Mouse (Mus musculus) layer of hippocampus, adult 8-10 months (tissue): ENCODE results near the gene Ppp1r18. TPM values are rescaled to one million over a fixed set of nuclear protein-coding genes. Genes with fewer than 3 reads are reported as not detected.

ENCODE experiments used
- DNase-seq, 2 experiments: peaks; one replicate each; pipeline ENCODE4 v3.0.0; 2022; ENCODE audit warnings: low spot score in 2 of 2
- total RNA-seq, 4 experiments: library from RNA; stranded (reverse); gene quantifications; 2 replicates each; pipeline ENCODE4 v1.2.4; 2022

Ppp1r18 gene
- total RNA-seq, 4 experiments from 2014 or later = 6.5 to 19.5 (median 12.8) TPM

DNA sequence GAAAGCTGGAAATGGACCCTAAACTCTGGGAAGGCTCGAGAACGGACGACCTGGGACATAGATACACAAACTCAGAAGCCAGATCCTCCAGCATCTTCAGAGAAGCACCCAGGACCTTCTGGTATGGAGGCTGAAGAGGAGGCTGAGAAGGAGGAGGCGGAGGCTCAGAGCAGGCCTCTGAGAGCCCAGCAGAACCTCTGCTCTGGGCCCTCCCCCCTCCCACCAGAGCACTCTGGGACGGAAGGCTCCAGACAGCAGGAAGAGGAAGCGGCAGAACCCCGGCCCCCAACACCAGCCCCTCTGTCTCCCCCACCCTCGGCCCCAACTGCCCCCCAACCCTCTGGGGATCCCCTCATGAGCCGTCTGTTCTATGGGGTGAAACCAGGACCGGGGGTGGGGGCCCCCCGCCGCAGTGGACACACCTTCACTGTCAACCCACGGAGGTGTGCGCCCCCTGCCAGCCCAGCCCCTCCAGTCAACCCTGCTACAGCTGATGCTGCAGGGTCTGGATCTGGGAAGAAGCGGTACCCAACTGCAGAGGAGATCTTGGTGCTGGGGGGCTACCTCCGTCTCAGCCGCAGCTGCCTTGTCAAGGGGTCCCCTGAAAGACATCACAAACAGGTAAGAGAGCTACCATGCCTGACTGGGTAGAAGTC, 2.9 kb downstream of the Ppp1r18 start:
- DNase-seq = no peak

GRCm38 (mm10) chr17:35868961-35869345, 3.6 kb downstream of the Ppp1r18 start:
- DNase-seq = no peak

DNA sequence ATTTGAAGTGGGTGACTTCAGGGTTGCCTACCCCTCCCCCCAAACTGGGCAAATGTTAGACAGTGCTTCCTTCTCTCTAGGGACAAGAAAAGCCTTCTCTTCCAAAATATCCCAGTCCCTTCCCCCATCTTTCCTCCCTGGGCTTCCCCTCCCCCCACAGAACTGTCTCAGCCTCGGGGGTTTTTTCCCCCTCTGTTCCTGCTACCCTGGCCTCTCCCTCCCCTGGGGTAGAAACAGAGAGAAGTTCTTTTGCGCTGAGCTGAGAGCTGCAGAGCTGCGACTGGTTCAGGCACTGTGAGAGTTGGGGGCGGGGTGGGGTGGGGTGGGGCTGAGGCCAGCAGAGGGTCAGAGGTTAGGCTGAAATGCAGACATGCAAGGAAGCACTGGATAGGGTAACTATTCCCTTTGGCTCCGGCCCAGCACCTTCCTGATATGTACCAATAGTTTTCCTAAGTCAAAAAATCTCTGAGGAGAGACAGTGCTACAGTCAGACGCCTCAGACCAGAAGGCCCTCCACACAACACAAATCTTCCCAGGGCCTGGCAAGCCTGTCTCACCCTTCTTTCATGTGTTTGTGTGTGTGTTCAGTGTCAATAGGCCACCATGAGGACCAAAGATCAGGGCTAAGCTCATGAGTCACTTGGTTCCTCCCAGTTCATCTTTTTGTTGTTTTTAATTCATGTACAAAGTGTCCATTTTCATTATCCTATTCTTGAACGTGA, 4.1 kb downstream of the Ppp1r18 start:
- no peak for DNase-seq

- no peak for DNase-seq
Measured at GRCm38 (mm10) chr17:35870151-35870883, 4.9 kb downstream of the Ppp1r18 start.

DNA sequence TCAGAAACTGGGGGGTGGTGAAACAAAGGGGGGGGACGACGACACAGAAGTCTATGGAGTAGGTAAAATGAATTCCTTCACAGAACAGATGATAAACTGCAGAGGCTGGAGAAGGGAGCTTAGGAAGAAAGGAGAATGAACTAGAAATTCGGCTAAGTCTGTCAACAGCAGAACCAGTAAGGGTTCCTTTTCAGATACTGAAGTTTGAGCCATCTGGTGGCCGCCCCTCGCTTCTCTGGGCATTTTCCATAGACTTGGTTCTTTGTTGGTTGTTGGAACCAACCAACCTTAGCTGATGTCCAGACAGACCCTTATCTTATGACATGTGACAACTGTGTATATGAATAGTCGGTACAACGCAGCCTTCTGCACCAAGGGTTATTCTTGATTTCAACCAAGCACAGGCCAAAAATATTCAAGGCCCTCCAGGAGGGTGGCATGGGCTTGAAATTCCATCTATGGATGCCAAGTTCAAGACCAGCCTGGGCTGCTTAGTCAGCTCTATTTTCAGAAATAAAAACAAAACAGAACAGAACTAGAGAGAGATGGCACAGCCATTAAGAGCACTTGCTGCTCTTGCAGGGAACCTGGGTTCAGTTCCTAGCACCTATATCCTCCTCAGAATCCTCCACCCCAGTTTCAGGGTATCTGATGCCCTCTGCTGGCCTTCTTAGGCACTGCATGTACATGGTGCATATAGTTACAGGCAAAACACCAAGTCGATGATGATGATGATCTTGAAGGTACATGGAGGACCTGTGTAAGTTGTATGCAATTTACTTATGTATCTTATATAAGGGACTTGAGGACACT, 5.7 kb downstream of the Ppp1r18 start:
- no peak for DNase-seq

GRCm38 (mm10) chr17:35873774-35874519, 8.6 kb downstream of the Ppp1r18 start:
- DNase-seq = peak; percentile 67 to 83

GRCm38 (mm10) chr17:35874721-35875120, 9.3 kb downstream of the Ppp1r18 start:
- no peak for DNase-seq

DNA sequence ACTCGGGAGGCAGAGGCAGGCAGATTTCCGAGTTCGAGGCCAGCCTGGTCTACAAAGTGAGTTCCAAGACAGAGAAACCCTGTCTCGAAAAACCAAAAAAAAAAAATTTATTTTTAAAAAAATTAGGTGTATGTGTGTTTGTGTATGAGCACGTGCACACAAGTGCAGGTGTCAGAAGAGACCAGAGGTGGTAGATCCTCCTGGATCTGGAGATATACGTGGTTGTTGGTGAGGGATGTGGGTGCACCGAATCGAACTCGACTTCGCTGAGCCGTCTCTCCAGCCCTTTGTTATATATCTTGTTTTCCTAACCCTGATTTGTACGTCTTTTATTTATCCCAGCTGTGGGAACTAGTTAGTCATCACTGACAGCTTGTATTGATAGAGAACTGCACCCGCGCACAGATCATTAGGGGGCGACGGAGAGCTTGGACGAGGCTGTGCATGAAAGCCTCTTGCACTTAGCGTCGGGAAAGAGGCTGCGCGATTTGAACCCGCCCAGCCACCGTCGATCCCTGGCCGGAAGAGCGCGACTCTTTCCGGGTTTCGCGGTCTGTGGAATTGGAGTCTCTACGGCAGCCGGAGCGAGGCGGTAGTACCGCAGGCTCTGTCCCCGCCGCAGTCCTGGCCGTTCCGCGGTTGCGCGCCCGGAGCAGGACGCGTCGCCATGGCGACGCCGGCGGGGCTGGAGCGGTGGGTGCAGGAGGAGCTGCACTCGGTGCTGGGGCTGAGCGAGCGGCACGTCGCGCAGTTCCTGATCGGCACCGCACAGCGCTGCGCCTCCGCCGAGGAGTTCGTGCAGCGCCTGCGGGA, 14.1 kb downstream of the Ppp1r18 start, which contains the start of gene Dhx16:
Dhx16 (plus strand) TSS at position 575 of the 813 bp plus-strand sequence.
- peak; percentile 93 to 94 for DNase-seq

DNA sequence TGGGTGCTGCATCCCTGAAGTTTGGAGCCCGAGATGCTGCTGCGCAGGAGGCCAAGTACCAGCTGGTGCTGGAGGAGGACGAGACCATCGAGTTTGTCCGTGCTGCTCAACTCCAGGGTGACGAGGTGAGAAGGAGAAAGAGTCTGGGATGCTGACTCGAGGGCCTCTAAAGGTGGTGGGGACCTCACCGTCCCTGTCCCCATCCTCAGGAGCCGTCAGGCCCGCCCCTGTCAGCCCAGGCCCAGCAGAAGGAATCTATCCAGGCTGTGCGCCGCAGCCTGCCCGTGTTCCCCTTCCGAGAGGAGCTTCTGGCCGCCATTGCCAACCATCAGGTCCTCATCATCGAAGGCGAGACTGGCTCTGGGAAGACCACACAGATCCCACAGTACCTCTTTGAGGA, 17.5 kb downstream of the Ppp1r18 start:
- no peak for DNase-seq

GRCm38 (mm10) chr17:35883777-35884176, 18.4 kb downstream of the Ppp1r18 start:
- no peak for DNase-seq

GRCm38 (mm10) chr17:35887725-35888124, 22.3 kb downstream of the Ppp1r18 start:
- no peak for DNase-seq

- DNase-seq = peak; percentile 80 to 89
Measured at GRCm38 (mm10) chr17:35896781-35897643, 31.6 kb downstream of the Ppp1r18 start, which contains the start of gene 2310061I04Rik. Gene 2310061I04Rik (minus strand): TSS chr17:35897431.

DNA sequence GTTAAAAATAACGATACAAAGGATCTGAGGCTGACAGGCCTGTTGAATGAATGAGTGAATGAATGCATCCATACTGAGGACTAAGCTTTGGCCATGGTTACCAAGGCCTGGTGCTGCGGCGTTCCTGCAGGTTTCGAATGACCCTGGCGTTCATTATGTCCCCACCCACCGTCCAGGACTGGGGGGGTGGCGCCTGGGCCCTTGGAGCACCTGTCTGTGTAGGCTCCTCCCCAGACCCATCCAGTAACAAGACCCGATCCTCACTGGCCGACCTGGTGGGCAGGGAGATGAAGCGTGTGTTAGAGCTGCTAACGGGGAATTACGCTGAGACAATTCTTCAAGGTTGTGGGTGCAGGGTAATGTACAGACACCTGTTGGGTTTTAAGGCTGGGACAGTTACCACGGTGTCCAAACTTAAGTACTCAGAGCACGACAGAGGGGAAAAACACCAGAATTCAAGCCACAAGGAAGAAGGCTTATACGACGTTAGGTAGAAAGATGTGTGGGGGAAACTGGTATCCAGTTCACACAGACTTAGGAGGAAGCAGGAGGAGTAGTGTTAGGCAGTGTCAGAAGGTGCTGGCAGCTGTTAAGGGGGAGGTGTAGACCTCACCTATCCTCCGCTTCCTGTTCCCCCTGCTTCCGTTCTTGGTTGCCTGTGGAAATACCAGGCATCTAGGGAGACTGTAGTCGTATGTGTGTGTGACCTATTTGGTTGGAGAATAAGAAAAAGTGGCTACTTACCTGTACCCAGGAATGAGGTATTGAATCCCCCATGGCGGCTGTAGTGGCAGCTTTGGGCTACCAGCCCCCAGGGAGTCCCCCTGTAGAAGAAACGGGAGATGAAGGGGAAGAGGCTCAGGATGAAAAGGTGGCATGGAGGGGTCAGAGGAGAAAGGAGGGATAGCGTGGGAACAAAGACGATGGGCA, 32.5 kb downstream of the Ppp1r18 start:
- DNase-seq = no peak

GRCm38 (mm10) chr17:35900636-35901035, 35.2 kb downstream of the Ppp1r18 start:
- DNase-seq = no peak

DNA sequence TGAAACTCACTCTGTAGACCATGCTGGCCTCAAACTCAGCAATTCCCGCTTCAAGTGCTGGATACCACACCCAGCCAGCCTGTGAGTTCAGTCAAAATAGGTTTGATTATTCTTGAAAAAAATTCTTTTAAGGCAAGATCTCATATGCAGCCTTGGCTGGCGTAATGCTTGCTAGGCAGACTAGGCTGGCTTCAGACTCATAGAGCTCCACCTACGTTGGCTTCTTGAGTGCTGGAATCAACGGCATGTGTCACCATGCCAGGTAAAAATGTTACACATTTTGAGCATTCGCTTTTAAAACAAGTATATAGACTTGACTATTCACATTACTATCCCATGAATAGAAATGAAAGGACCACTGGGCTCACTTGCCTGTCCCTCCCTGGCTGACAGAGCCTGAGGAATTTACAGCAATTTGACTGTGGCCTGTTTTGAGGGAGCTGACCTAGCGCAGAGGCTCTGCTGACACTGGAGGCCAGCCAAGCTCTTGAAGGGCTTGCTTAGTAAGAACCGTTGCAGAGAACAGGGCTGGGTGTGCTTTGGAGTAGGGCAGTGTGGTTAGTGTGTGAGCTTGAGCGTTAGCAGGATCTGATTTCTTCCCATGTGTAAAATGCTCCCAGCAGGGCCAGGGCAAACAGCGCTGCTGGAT, 38.1 kb downstream of the Ppp1r18 start:
- DNase-seq = no peak

DNA sequence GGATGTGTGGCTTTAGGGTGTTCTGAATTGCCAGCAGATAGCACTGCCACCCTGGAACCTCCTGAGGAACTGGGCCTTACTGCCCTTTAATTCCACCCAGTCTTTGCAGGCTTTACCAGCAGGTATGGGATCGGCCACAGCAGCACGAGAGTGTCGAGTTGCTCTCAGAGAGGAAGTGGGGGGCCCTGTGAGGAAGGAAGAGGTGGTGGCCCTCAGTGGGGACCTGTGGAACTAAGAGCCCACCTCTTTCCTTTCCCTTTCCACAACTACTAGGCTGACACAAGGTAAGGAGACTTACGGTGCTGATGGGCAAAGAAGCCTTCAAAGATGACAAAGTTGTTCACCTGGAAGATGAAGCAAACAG, 38.6 kb downstream of the Ppp1r18 start:
- DNase-seq = no peak

DNA sequence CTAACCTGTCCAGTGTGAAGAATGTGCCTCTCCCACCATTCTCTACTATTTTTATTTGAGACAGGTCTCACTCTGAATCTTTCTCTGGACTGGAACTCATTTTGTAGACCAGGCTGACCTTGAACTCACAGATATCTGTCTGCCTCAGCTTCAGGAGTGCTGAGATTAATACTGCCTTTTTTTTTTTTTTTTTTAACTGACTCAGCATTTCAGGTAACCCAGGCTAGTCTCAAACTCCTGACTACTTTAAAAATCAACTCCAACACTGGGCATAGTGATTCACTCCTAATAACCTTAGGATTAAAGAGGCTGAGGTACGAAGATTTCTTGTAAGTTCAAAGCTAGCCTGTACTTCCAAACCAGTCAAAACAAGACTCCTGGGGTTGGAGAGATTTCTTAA, 40.2 kb downstream of the Ppp1r18 start:
- DNase-seq = no peak
